Mouse (Mus musculus): Measurements from ENCODE around the gene Gm47985.

DNA sequence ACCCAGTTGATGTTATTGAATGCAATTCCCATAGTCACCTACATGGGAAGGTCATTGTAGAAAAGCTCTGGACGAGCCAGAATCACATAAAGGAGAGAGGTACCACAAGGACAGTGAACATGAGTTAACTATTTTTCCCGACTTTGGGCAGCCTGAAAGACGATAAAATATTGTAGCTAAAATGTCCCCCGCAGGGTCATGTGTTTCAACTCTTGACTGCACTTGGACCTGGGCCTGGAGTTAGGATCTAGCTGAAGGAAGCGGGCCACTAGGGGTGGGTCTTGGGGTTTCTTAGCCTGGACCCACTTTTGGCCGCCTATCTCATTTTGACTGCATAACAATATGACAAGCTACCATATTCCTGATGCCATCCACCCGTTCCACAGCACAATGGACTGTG is 32.1 kb upstream of the Gm47985 start:
- no peak for TF ChIP-seq SIN3A (IDR thresholded peaks at IDR 0.05; ENCODE audit: low read length)
- TF ChIP-seq EP300 (IDR thresholded peaks at IDR 0.05; ENCODE audit: low read length), result no peak
- no peak for TF ChIP-seq POLR2A (IDR thresholded peaks at IDR 0.05; ENCODE audit: low read depth, low read length)
- no peak for TF ChIP-seq CTCF (conservative IDR thresholded peaks at IDR 0.05 in 1 of 2, IDR thresholded peaks at IDR 0.05 in 1 of 2; ENCODE audit: low read depth in 2 of 2, low read length in 2 of 2)
- TF ChIP-seq MAFK (IDR thresholded peaks at IDR 0.05; ENCODE audit: insufficient replicate concordance, low read length), result no peak
- no peak for TF ChIP-seq SMC3 (IDR thresholded peaks at IDR 0.05; ENCODE audit: low read depth, low read length)
- no peak for TF ChIP-seq HCFC1 (IDR thresholded peaks at IDR 0.05; ENCODE audit: low read depth, low read length)
- no peak for TF ChIP-seq RAD21 (IDR thresholded peaks at IDR 0.05; ENCODE audit: low read depth, low read length)
- no peak for TF ChIP-seq JUN (IDR thresholded peaks at IDR 0.05; ENCODE audit: insufficient read depth, low read depth, low read length)
